Mouse (Mus musculus) ovary, postnatal 10 days (tissue): ENCODE data around the gene Tgfb1.

Experiments used
- DNase-seq: peaks from one replicate; pipeline ENCODE4 v3.0.0; 2022; ENCODE audit warnings: low spot score

The Tgfb1 gene

DNA sequence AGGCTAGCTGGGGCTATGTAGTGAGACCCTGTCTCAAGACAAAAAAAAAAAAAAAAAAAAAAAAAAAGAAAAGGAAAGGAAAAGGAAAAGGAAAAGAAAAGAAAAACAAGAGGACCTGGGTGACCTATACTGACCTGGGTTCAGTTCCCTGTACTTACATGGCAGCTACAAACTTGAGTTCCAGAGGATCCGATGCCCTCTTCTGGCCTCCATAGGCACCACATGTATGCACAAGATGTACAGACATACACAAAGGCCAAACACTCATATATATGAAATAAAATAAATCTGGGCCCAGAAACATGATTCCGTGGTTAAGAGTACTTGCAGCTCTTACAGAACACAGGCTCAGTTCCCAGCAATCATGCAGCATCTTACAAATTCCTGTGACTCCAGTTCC is 50.1 kb downstream of the Tgfb1 start:
- no peak for DNase-seq

DNA sequence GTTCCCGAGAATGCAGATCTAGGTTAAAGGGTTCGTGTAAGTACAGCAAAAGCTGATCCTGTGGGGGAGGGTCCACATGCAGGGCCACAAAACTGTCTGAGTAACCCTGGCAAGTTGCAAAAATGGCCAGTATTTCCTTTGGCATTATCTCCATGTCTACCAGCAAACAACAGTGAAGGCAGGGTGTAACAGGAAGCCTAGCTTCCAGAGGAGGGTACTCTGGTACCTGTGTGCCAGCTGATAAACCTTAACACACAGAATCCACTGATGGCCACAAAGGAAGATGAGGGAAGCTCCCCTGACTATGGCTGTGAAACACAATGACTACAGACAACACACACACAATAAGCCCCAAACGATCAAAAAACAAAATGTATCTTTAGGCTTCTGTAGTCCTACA is 51.5 kb downstream of the Tgfb1 start:
- DNase-seq = no peak

DNA sequence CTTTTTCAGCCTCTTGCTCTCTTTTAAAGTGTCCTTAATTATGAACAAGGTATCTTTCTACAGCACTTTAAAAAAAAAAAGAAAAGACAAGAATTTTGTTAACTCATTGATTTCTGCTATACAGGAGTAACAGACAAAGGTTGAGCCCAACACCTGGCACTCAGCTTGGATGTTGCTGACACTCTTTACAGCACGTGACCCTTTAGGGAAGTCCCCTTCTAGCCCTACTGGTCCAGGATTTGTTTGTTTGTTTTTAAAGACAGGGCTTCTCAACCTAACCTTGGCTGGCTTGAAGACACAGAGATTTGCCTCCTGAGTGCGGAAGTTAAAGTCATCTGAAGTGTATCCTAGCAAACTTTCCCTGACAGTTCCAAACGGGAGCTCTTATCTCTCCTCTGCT is 60.0 kb downstream of the Tgfb1 start:
- no peak for DNase-seq

- no peak for DNase-seq
These were observed 66.3 kb downstream of the Tgfb1 start for GRCm38 (mm10) chr7:25753076-25753475.

GRCm38 (mm10) chr7:25753643-25754438 is 67.0 kb downstream of the Tgfb1 start:
- no peak for DNase-seq

- DNase-seq = no peak
These were observed 67.6 kb downstream of the Tgfb1 start for GRCm38 (mm10) chr7:25754439-25754737.
